9 mouse cellular contexts compared by ENCODE assay signal in genomic region chr12:86896441-86896890, GRCm38 (mm10). TPM values are rescaled to one million over a fixed set of nuclear protein-coding genes. Genes with fewer than 3 reads are reported as not detected.
DNase-seq lines count a peak whose midpoint lies in the region; ATAC-seq and TF ChIP-seq lines count a peak whose summit lies in the region.
"Had no signal": no experiment of that assay in that cellular context is flagged by ENCODE, and none has a peak within 500 bp of the region (broad histone marks: within the 10 kb centered on the region; RNA-seq: fewer than 3 reads in every experiment).

No protein-coding gene starts in this region.

- DNase-seq in heart, embryonic 10.5 days (ENCODE audit: low spot score) = no peak
- no peak for DNase-seq in heart, postnatal 4 days
- DNase-seq in layer of hippocampus, adult 11-12 months (ENCODE audit: low spot score) = no peak
- DNase-seq in urinary bladder, postnatal 36 days (ENCODE audit: low spot score in 2 of 2) = no peak

- peaks cover 86% of the 10 kb centered on the region for H3K4me1 ChIP-seq in heart, embryonic 10.5 days
- peaks cover 92% of the 10 kb centered on the region for H3K4me1 ChIP-seq in E14TG2a.4 (replicated peaks; ENCODE audit: low read depth, low read length)
- peaks cover 88% of the 10 kb centered on the region for H3K4me1 ChIP-seq in embryonic facial prominence, embryonic 15.5 days
- H3K4me1 ChIP-seq in intestine, postnatal 0 days (replicated peaks; ENCODE audit: control insufficient read depth, insufficient read depth, low read length) = peaks cover 8% of the 10 kb centered on the region; the same call in 1 of the 2 replicates
- H3K4me1 ChIP-seq in stomach, embryonic 14.5 days (ENCODE audit: control insufficient read depth, insufficient read depth, low read length) = peaks cover 84% of the 10 kb centered on the region

- H3K27me3 ChIP-seq in heart, embryonic 10.5 days (ENCODE audit: insufficient read depth, poor library complexity, severe bottlenecking) = no peaks in the 10 kb centered on the region
- H3K27me3 ChIP-seq in E14TG2a.4 (ENCODE audit: insufficient read depth, low read length) = no peaks in the 10 kb centered on the region
- no peaks in the 10 kb centered on the region for H3K27me3 ChIP-seq in embryonic facial prominence, embryonic 15.5 days
- H3K27me3 ChIP-seq in intestine, postnatal 0 days (replicated peaks; ENCODE audit: control insufficient read depth, insufficient read depth, low read length) = no peaks in the 10 kb centered on the region
- H3K27me3 ChIP-seq in stomach, embryonic 14.5 days (ENCODE audit: control insufficient read depth, insufficient read depth, low read length) = no peaks in the 10 kb centered on the region

- TF ChIP-seq CTCF in E14TG2a.4 (conservative IDR thresholded peaks at IDR 0.05; ENCODE audit: low read length) = no peak
- no peak for TF ChIP-seq CTCF in intestine, postnatal 0 days (IDR thresholded peaks at IDR 0.05; ENCODE audit: low read depth)

- peak overlapping the region; percentile 25; the same call in 1 of the 2 replicates for H3K4me2 ChIP-seq in embryonic facial prominence, embryonic 15.5 days (replicated peaks)
- H3K4me2 ChIP-seq in intestine, postnatal 0 days (replicated peaks; ENCODE audit: low read depth) = no peak overlapping the region
- H3K4me2 ChIP-seq in stomach, embryonic 14.5 days (replicated peaks; ENCODE audit: low read depth, low read length) = no peak overlapping the region

- peak overlapping the region; percentile 67 for H3K4me3 ChIP-seq in heart, embryonic 10.5 days
- H3K4me3 ChIP-seq in E14TG2a.4 (replicated peaks; ENCODE audit: low read length) = 0 out of 2 replicates have a peak overlapping the region, but pooled peaks have one; percentile 11
- H3K4me3 ChIP-seq in embryonic facial prominence, embryonic 15.5 days (replicated peaks) = no peak overlapping the region
- H3K4me3 ChIP-seq in intestine, postnatal 0 days (ENCODE audit: low read depth, low read length) = no peak overlapping the region
- no peak overlapping the region for H3K4me3 ChIP-seq in stomach, embryonic 14.5 days (ENCODE audit: low read depth, low read length)

- ATAC-seq in embryonic facial prominence, embryonic 15.5 days (ENCODE audit: insufficient number of reproducible peaks, low FRiP score, low TSS enrichment, low read depth) = no peak
- ATAC-seq in intestine, postnatal 0 days = no peak
- no peak for ATAC-seq in stomach, embryonic 14.5 days (ENCODE audit: insufficient number of reproducible peaks, insufficient read depth, low FRiP score, low read depth)

- no peaks in the 10 kb centered on the region for H3K36me3 ChIP-seq in heart, embryonic 10.5 days
- H3K36me3 ChIP-seq in E14TG2a.4 (ENCODE audit: insufficient read depth, low read length) = no peaks in the 10 kb centered on the region
- no peaks in the 10 kb centered on the region for H3K36me3 ChIP-seq in embryonic facial prominence, embryonic 15.5 days
- H3K36me3 ChIP-seq in intestine, postnatal 0 days (ENCODE audit: control insufficient read depth, insufficient read depth) = no peaks in the 10 kb centered on the region
- no peaks in the 10 kb centered on the region for H3K36me3 ChIP-seq in stomach, embryonic 14.5 days (ENCODE audit: control insufficient read depth, insufficient read depth, low read length)

- peak overlapping the region; percentile 97 for H3K27ac ChIP-seq in heart, embryonic 10.5 days
- peak overlapping the region; percentile 99 for H3K27ac ChIP-seq in embryonic facial prominence, embryonic 15.5 days (replicated peaks)
- peak overlapping the region; percentile 36; the same call in 1 of the 2 replicates for H3K27ac ChIP-seq in intestine, postnatal 0 days (ENCODE audit: low read depth, low read length)
- peak overlapping the region; percentile 99 for H3K27ac ChIP-seq in stomach, embryonic 14.5 days (ENCODE audit: low read length)
- H3K27ac ChIP-seq: liver, embryonic 14.5 days had no signal

- no peaks in the 10 kb centered on the region for H3K9me3 ChIP-seq in heart, embryonic 10.5 days
- no peaks in the 10 kb centered on the region for H3K9me3 ChIP-seq in E14TG2a.4 (ENCODE audit: low read length)
- H3K9me3 ChIP-seq in embryonic facial prominence, embryonic 15.5 days (replicated peaks) = no peaks in the 10 kb centered on the region
- no peaks in the 10 kb centered on the region for H3K9me3 ChIP-seq in intestine, postnatal 0 days (ENCODE audit: control insufficient read depth)
- no peaks in the 10 kb centered on the region for H3K9me3 ChIP-seq in stomach, embryonic 14.5 days (ENCODE audit: control insufficient read depth, low read depth, low read length)

- H3K9ac ChIP-seq in embryonic facial prominence, embryonic 15.5 days = 0 out of 2 replicates have a peak overlapping the region, but pooled peaks have one; percentile 9
- no peak overlapping the region; the same call in 1 of the 2 replicates for H3K9ac ChIP-seq in intestine, postnatal 0 days (ENCODE audit: low read depth, low read length)
- H3K9ac ChIP-seq in stomach, embryonic 14.5 days (replicated peaks; ENCODE audit: low read depth, low read length) = no peak overlapping the region; the same call in 1 of the 2 replicates
- H3K9ac ChIP-seq: liver, embryonic 14.5 days had no signal

- whole genome bisulfite sequencing in heart, embryonic 10.5 days = 16% methylated on average over 7 of the region's 7 CpGs
- WGBS in embryonic facial prominence, embryonic 15.5 days = 7% methylated on average over 7 of the region's 7 CpGs
- WGBS in intestine, postnatal 0 days = 61% methylated on average over 7 of the region's 7 CpGs
- 18% methylated on average over 7 of the region's 7 CpGs for WGBS in stomach, embryonic 14.5 days

RNA-seq across cellular contexts. Expression of gene Irf2bpl, which starts 11.9 kb away (rescaled TPM):
- 28.7 and 35.3 TPM in 2 replicates for polyA plus RNA-seq in heart, embryonic 10.5 days (2016; fragmentation: Nextera tagmentation; extraction: Ambion mirVana)
- total RNA-seq in heart, postnatal 4 days (2021) = 10 to 100 TPM; 85.8 to 86.2 TPM
- 45.2 and 50.6 TPM in 2 replicates for polyA plus RNA-seq in embryonic facial prominence, embryonic 15.5 days (2015; fragmentation: Nextera tagmentation; extraction: Ambion mirVana)
- 10.0 and 10.7 TPM in 2 replicates for polyA plus RNA-seq in intestine, postnatal 0 days (2015; fragmentation: Nextera tagmentation; extraction: Ambion mirVana)
- 18.2 and 21.6 TPM in 2 replicates for polyA plus RNA-seq in stomach, embryonic 14.5 days (2014; fragmentation: Nextera tagmentation; extraction: Ambion mirVana)

RNA-seq across cellular contexts. Expression of gene Cipc, which starts 50.4 kb away (rescaled TPM):
- polyA plus RNA-seq in heart, embryonic 10.5 days (2016; fragmentation: Nextera tagmentation; extraction: Ambion mirVana) = 26.7 and 33.8 TPM in 2 replicates
- total RNA-seq in heart, postnatal 4 days (2021) = 10 to 100 TPM; 34.1 to 39.3 TPM
- polyA plus RNA-seq in embryonic facial prominence, embryonic 15.5 days (2015; fragmentation: Nextera tagmentation; extraction: Ambion mirVana) = 20.3 and 23.2 TPM in 2 replicates
- polyA plus RNA-seq in intestine, postnatal 0 days (2015; fragmentation: Nextera tagmentation; extraction: Ambion mirVana) = 3.2 and 3.8 TPM in 2 replicates
- polyA plus RNA-seq in stomach, embryonic 14.5 days (2014; fragmentation: Nextera tagmentation; extraction: Ambion mirVana) = 20.9 and 22.3 TPM in 2 replicates

Comparison
In these comparisons a context has a peak if more than half of its experiments do, and no peak if none do; other contexts are left out.
1. H3K27ac ChIP-seq: peak in every context shown above with its lines; median percentile 99 in embryonic facial prominence, embryonic 15.5 days; 99 in stomach, embryonic 14.5 days; 97 in heart, embryonic 10.5 days; 36 in intestine, postnatal 0 days.
2. H3K4me3 ChIP-seq: peak in heart, embryonic 10.5 days (single experiment) and E14TG2a.4 (single experiment); none in embryonic facial prominence, embryonic 15.5 days (single experiment), intestine, postnatal 0 days (single experiment) and stomach, embryonic 14.5 days (single experiment).